In the genomic region with DNA sequence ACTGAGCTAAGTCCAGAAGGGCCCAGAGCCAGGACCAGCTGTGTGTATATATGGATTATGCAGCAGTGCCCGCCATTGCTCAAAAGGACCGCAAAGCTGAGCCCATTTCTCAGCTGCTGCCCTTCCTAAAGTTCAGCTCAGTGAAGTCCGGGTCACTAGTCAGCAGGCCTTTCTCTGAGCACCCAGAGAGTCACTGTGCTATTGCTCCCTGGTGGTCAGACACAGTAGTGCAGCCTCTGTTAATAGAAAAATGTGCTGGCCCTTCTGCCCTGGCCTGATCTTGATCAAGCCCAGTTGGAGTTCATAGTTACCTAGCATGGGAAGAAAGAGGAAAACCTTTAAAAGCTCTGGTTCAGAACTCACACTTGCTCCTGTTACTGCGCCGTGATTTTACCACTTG, we compare ENCODE assay signal across 10 mouse cellular contexts. TPM values are rescaled to one million over a fixed set of nuclear protein-coding genes. Genes with fewer than 3 reads are reported as not detected.
A peak's percentile ranks its signal among the peaks of the same experiment; 100 is the strongest.
DNase-seq lines count a peak whose midpoint lies in the region; ATAC-seq and TF ChIP-seq lines count a peak whose summit lies in the region.
"Had no signal": no experiment of that assay in that cellular context is flagged by ENCODE, and none has a peak within 500 bp of the region (broad histone marks: within the 10 kb centered on the region; RNA-seq: fewer than 3 reads in every experiment).

No protein-coding gene starts in this region.

- 34% methylated on average over 5 of the region's 5 CpGs for WGBS in forebrain, embryonic 11.5 days
- 26% methylated on average over 5 of the region's 5 CpGs for WGBS in forebrain, embryonic 13.5 days
- 34% methylated on average over 5 of the region's 5 CpGs for WGBS in lung, adult 2 months
- WGBS in lung, postnatal 0 days: 30% methylated on average over 5 of the region's 5 CpGs

- no peak overlapping the region for H3K27ac ChIP-seq in forebrain, embryonic 11.5 days (ENCODE audit: low read depth, low read length)
- no peak overlapping the region for H3K27ac ChIP-seq in forebrain, embryonic 13.5 days
- H3K27ac ChIP-seq in lung, postnatal 0 days (ENCODE audit: low read length): no peak overlapping the region
- H3K27ac ChIP-seq: hindbrain, embryonic 15.5 days had no signal

- DNase-seq in forebrain, embryonic 11.5 days (ENCODE audit: low spot score): peak; percentile 69
- peak; percentile 23 for DNase-seq in lung, adult 2 months
- no peak for DNase-seq in lung, postnatal 25 days (ENCODE audit: low spot score)
- peak; percentile 50 for DNase-seq in adrenal gland, postnatal 25 days
- DNase-seq in embryo, embryonic 9.5 days (ENCODE audit: extremely low spot score): peak; percentile 48
- DNase-seq in lung, postnatal 0 days (ENCODE audit: low spot score): peak; percentile 30
- DNase-seq in testis, postnatal 14 days (ENCODE audit: low spot score): peak; percentile 51

- no peak for ATAC-seq in forebrain, embryonic 11.5 days (replicated peaks; ENCODE audit: low FRiP score)
- ATAC-seq in forebrain, embryonic 13.5 days: no peak
- ATAC-seq in lung, postnatal 0 days: no peak

- no peaks in the 10 kb centered on the region for H3K27me3 ChIP-seq in forebrain, embryonic 11.5 days (ENCODE audit: control insufficient read depth, insufficient read depth, low read length)
- no peaks in the 10 kb centered on the region for H3K27me3 ChIP-seq in forebrain, embryonic 13.5 days
- H3K27me3 ChIP-seq in lung, postnatal 0 days (replicated peaks; ENCODE audit: insufficient read depth, low read length): no peaks in the 10 kb centered on the region
- H3K27me3 ChIP-seq: hindbrain, embryonic 15.5 days had no signal

- no peak overlapping the region for H3K4me2 ChIP-seq in forebrain, embryonic 11.5 days (ENCODE audit: low read depth, low read length, severe bottlenecking)
- no peak overlapping the region for H3K4me2 ChIP-seq in forebrain, embryonic 13.5 days
- no peak overlapping the region for H3K4me2 ChIP-seq in lung, postnatal 0 days (replicated peaks; ENCODE audit: low read depth, low read length)
- H3K4me2 ChIP-seq: hindbrain, embryonic 15.5 days had no signal

- no peaks in the 10 kb centered on the region for H3K4me1 ChIP-seq in forebrain, embryonic 11.5 days (replicated peaks; ENCODE audit: control insufficient read depth, insufficient read depth, low read length)
- H3K4me1 ChIP-seq in forebrain, embryonic 13.5 days: no peaks in the 10 kb centered on the region
- no peaks in the 10 kb centered on the region for H3K4me1 ChIP-seq in lung, adult 2 months (ENCODE audit: control insufficient read depth, insufficient read depth, low read length)
- H3K4me1 ChIP-seq in lung, postnatal 0 days (ENCODE audit: insufficient read depth, low read depth, low read length): no peaks in the 10 kb centered on the region
- H3K4me1 ChIP-seq: hindbrain, embryonic 15.5 days had no signal

- no peaks in the 10 kb centered on the region for H3K36me3 ChIP-seq in forebrain, embryonic 11.5 days (ENCODE audit: control insufficient read depth, insufficient read depth, low read length)
- no peaks in the 10 kb centered on the region for H3K36me3 ChIP-seq in forebrain, embryonic 13.5 days (ENCODE audit: poor library complexity, severe bottlenecking)
- H3K36me3 ChIP-seq in lung, postnatal 0 days (ENCODE audit: insufficient read depth, low read length): no peaks in the 10 kb centered on the region
- H3K36me3 ChIP-seq: hindbrain, embryonic 15.5 days had no signal

- H3K9me3 ChIP-seq in forebrain, embryonic 11.5 days (ENCODE audit: control insufficient read depth, low read length): no peaks in the 10 kb centered on the region
- no peaks in the 10 kb centered on the region for H3K9me3 ChIP-seq in forebrain, embryonic 13.5 days (replicated peaks)
- H3K9me3 ChIP-seq in lung, postnatal 0 days (ENCODE audit: low read length): no peaks in the 10 kb centered on the region
- H3K9me3 ChIP-seq: hindbrain, embryonic 15.5 days had no signal

- peak; percentile 44; the same call in 1 of the 2 replicates for TF ChIP-seq CTCF in lung, adult 2 months (IDR thresholded peaks at IDR 0.05; ENCODE audit: insufficient read depth, low read length)
- TF ChIP-seq CTCF in lung, postnatal 0 days (IDR thresholded peaks at IDR 0.05): peak; percentile 77

- no peak overlapping the region for H3K9ac ChIP-seq in forebrain, embryonic 11.5 days (ENCODE audit: low read length)
- H3K9ac ChIP-seq in forebrain, embryonic 13.5 days: no peak overlapping the region
- H3K9ac ChIP-seq in lung, postnatal 0 days (replicated peaks; ENCODE audit: low read depth): no peak overlapping the region
- H3K9ac ChIP-seq: hindbrain, embryonic 15.5 days had no signal

- no peak for TF ChIP-seq POLR2A in lung, adult 2 months (IDR thresholded peaks at IDR 0.05; ENCODE audit: borderline replicate concordance, extremely low read depth, low read depth, low read length)

- no peak for TF ChIP-seq EP300 in lung, postnatal 0 days (IDR thresholded peaks at IDR 0.05)

- H3K4me3 ChIP-seq in forebrain, embryonic 11.5 days (ENCODE audit: low read depth, low read length): no peak overlapping the region
- no peak overlapping the region for H3K4me3 ChIP-seq in forebrain, embryonic 13.5 days
- no peak overlapping the region for H3K4me3 ChIP-seq in lung, adult 2 months (replicated peaks; ENCODE audit: extremely low read depth, low read depth, low read length)
- no peak overlapping the region for H3K4me3 ChIP-seq in lung, postnatal 0 days (ENCODE audit: low read depth, low read length)
- H3K4me3 ChIP-seq: hindbrain, embryonic 15.5 days; myocyte had no signal

RNA-seq across cellular contexts. Expression of a gene that starts 55.7 kb away (rescaled TPM):
- 0.21 TPM in 1 of 2 replicates, not detected in the other for polyA plus RNA-seq in forebrain, embryonic 11.5 days (2014; fragmentation: Nextera tagmentation; extraction: Ambion mirVana)
- polyA plus RNA-seq in forebrain, embryonic 13.5 days (2015; fragmentation: Nextera tagmentation; extraction: Ambion mirVana): 1.0 TPM in 2 replicates
- 0.29 and 0.33 TPM in 2 replicates for polyA plus RNA-seq in lung, adult 2 months (2012; rRNA removed)
- total RNA-seq in adrenal gland, postnatal 25 days (2021): 0.58 and 1.3 TPM in 2 replicates
- polyA plus RNA-seq in lung, postnatal 0 days (2015; fragmentation: Nextera tagmentation; extraction: Ambion mirVana): 0.05 and 0.07 TPM in 2 replicates
- polyA plus RNA-seq: myocyte had no signal

RNA-seq across cellular contexts. Expression of a gene that starts 55.8 kb away (rescaled TPM):
- polyA plus RNA-seq in forebrain, embryonic 11.5 days (2014; fragmentation: Nextera tagmentation; extraction: Ambion mirVana): 1.2 and 1.3 TPM in 2 replicates
- polyA plus RNA-seq in forebrain, embryonic 13.5 days (2015; fragmentation: Nextera tagmentation; extraction: Ambion mirVana): 0.93 and 1.1 TPM in 2 replicates
- 3.5 and 3.7 TPM in 2 replicates for polyA plus RNA-seq in lung, adult 2 months (2012; rRNA removed)
- 27.2 and 47.6 TPM in 2 replicates for total RNA-seq in adrenal gland, postnatal 25 days (2021)
- polyA plus RNA-seq in lung, postnatal 0 days (2015; fragmentation: Nextera tagmentation; extraction: Ambion mirVana): 1.2 and 1.4 TPM in 2 replicates
